Mouse (Mus musculus) megakaryocyte progenitor cell, adult 5-6 weeks (primary cell): ENCODE measurements around the gene Nmnat3. TPM values are rescaled to one million over a fixed set of nuclear protein-coding genes. Genes with fewer than 3 reads are reported as not detected.
A peak's percentile ranks its signal among the peaks of the same experiment; 100 is the strongest.

Experiments
- ATAC-seq: replicated peaks from 2 replicates; pipeline ENCODE4 v1.8.0; 2016; ENCODE audit warnings: mild to moderate bottlenecking, moderate TSS enrichment, inconsistent platforms; ENCODE audit not compliant: poor library complexity
- total RNA-seq, 2 experiments: library from RNA; stranded (forward) in 1 of 2; stranded (reverse) in 1 of 2; fragments of 157-497, 149-512 nt in 1 of 2; fragments of 200-1000 nt in 1 of 2; gene quantifications; 2 replicates each; pipeline versions ENCODE4 v1.2.3 to v1.2.4; 2015 to 2017

The Nmnat3 gene
- total RNA-seq, 2 experiments from 2014 or later = 16.2 to 22.5 TPM

DNA sequence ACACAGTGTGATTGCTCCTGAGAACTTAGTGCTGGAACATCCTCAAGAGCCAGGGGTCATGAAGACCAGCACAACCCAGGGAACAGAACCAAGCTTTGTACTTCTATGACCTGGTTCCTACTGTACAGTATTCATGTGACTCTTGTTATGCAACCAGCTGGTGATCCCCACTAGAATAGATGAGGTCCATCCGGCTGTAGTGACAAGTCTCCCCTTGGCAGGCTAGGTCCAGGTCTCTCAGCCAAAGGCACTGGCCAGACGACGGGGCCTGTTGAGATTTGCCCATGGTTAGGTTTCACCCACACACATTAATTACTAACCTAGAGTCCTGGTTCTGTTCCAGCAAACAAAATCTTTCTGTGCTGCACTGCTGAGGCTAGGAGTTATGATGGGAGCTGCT is 131.1 kb downstream of the Nmnat3 start:
- ATAC-seq = no peak

DNA sequence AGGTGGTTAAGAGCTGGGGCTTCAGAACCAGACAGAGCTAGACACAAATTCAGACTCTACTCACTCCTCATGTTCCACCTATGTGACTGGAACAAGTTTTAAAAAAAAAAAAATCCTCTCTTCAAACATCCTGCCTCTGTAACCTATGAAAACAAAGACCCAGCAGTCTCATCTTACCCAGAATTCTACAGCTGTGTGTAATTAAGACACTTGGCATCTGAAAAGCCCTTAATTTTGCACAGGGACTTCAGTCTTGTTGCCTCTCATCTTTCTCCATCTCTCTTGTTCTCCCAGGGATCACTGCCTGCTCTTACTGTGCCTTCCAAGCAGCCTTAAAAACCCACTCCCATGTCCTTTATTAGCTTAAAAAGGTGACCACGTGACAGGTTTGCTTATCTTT is 133.4 kb downstream of the Nmnat3 start:
- no peak for ATAC-seq

DNA sequence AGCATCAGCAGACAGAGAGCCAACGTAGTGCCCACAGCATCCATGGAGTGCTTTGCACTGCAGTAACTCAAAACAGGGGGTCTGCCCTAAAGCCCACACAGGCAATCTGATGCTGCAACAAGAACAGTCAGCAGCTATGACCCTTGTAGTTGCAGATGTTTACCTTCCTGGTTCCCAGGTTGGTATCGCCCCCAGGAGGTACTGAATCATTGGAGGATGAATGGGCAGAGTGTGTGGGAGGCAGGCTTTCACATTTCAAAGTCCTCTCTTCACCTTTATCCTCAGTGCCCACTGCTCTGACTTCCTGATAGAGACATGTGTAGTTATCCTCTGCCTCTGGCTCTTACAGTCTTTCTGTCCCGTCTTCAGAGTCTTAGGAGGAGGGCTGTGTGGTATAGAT is 134.7 kb downstream of the Nmnat3 start:
- ATAC-seq = no peak

GRCm38 (mm10) chr9:98422656-98423055 is 135.4 kb downstream of the Nmnat3 start, which contains the start of gene Rbp1:
Gene Rbp1 (plus strand): TSS chr9:98422961.
- ATAC-seq = no peak

DNA sequence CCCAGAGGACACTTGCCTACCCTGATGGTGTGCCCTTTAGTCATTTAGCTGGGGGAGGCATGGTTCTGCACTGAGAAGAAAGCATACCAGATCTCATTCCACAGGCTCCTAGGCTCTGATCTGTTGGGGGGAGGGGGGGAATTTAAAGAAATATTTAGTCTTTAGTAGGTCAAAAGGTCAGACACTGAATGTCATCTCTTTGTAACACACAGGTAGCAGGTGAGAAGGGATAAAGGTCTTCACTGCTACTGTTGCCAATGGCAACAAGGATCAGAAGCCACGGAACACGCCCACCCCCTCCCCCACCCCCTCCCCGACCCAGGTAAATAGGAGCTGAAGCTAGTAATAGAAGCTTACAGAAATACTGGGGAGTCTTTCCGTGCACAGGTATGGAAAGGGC is 136.5 kb downstream of the Nmnat3 start:
- no peak for ATAC-seq

DNA sequence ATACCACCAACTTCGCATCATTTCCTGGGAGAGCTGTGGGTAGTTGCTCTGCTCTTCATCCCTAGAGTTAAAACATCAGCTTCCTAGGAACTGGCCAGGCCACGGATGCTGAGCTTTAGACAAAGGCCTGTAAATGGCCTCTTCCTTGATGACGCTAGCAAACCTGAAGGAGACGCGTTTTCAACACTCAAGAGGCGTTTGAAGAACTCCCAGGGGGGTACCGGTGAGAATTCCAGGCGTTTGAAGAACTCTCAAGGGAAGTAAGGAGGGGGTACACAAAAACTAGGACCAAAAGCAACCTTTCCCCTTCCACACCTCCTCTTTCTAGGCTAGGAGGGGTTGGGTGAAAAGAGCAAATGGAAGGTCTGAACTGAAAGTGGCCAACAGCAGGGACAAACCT is 137.1 kb downstream of the Nmnat3 start:
- no peak for ATAC-seq

- ATAC-seq = peak; percentile 44
Measured at GRCm38 (mm10) chr9:98424725-98425210, 137.5 kb downstream of the Nmnat3 start.

- peak; percentile 24; the same call in 1 of the 2 replicates for ATAC-seq
Measured at GRCm38 (mm10) chr9:98425351-98425880, 138.2 kb downstream of the Nmnat3 start.

GRCm38 (mm10) chr9:98427906-98428517 is 140.8 kb downstream of the Nmnat3 start:
- no peak for ATAC-seq

DNA sequence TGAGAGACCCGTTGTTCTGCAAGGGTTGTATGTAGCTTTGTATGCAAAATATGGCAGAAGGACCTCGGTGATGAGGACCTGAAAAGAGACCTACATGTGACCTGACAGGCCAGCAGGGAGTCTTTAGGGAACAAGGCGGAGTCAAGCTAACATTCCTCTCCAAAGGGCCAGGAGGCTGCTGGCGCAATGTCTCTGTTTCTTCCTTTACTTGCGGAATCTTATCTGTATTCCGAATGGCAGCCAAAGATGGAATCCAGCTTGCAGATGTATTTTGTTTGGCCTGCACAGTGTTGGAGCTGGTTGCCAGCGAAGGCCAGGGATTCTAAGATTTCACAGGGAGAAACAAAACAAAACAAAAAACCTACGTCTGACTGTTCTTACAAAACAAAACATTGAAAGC is 141.5 kb downstream of the Nmnat3 start:
- ATAC-seq = no peak

DNA sequence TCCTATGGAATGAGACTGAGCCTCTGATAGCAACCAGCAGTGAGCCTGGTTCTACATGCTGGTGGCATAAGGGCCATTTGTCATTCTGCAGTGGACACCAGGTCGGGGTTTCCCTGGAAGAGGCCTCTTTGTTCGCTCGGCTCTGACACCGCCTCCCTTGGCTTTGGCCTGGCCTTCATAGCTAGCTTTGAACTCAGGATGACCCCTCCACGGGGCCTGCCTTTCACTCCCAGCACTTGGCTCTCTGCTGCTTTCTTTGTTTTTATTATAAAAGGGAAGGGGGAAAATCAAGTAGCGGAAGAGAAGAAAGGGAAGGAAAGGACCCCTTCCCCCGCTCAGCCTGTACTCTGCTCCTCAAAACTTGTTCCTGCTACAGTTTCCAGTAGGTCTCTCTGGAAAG is 142.6 kb downstream of the Nmnat3 start:
- no peak for ATAC-seq

DNA sequence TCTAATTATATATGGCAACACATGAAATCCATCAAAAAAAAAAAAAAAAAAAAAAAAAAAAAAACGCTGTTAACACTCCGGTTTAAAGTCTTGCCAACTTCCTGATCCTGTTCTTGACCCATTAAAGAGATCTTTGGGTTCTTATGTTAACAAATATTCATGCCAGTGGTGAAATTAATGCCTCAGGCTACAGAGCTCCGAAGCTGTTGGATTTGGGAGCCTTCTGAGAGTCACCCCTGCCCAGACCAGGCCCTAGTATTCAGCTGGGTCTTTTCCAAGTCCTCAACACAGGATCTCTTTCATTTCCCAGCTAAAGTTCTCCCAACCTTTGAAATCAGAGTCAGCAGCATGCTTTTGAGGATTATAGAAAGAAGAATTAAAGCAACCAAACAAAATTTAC is 143.3 kb downstream of the Nmnat3 start:
- no peak for ATAC-seq

DNA sequence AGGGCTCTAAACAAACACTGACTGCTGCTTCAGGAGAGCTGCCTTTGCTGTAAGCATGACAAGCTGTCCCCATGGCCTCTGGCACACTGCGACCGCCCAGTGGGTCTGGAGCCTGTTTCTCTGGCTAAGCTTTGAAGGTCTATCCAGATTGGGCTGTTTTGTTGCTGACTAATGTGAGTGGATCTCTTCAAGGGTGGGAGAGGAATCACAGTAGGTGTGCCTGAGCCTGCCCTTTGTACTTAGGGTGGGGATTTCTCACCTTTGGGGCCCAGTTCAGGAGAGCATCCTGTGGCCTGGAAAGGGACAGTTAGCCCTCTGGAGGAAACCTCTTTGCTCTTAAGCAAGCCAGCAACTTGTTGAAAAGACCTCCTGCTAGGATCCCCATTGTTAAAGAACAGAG is 145.8 kb downstream of the Nmnat3 start:
- ATAC-seq = no peak

- no peak for ATAC-seq
Measured at GRCm38 (mm10) chr9:98433956-98434588, 146.8 kb downstream of the Nmnat3 start.

GRCm38 (mm10) chr9:98437819-98438218 is 150.6 kb downstream of the Nmnat3 start:
- ATAC-seq = no peak

DNA sequence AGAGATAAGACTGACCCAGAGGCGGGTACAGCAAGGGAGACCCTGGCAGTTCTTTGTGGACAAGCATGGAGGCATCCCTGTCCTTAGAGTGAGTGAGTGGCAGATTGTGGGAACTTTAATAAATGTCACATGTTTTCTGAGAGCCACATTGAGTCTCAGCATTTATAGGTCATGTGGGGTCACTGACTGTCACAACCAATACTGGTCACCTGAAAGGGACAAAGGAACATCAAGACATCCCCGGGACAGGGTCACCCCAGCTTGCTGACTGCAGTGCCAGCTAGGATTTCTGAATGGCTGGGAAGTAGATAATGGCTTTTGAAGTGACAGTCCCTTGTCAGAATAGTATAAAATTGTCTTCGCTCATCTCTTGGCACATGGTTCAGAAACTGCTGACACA is 151.9 kb downstream of the Nmnat3 start:
- no peak for ATAC-seq

- ATAC-seq = peak; percentile 83
Measured at GRCm38 (mm10) chr9:98442638-98443037, 155.4 kb downstream of the Nmnat3 start.

DNA sequence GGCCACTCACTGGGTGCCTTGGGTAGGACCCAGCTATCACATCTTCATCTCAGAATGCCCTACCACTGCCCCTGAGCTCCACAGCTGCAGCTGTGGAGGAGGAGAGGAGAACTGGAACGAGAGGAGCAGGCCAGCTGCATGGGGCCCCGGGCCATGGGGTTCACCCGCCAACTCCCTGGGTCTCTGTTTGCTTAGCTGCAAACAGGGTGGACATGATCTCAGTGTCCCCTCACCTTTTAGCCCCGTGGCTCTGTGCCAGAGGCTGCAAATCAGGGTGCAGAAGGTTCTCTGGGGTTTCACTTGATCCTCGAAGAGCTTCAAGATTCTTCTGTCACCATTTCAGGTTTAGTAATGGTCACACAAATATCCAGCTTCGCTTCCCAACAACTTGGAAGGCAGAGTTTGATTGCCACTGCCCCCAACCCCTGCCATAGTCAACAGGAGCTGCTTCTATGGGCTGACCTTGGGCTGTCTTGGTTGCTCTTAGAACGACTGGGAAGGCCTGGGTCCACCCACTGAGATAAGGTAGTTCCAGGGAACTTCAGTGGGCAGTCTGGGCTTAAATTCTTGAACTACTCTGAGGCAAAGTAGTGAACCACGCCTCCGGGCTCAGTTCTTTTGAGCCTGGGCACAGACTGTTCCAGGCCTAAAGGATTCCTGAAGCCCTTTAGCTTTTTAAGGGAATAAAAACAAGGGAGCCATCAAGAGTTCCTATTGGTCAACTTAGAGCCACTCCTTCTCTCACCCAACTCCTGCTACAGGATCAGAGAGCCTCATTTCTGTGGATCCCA is 158.3 kb downstream of the Nmnat3 start:
- no peak for ATAC-seq

GRCm38 (mm10) chr9:98450976-98451375 is 163.7 kb downstream of the Nmnat3 start:
- no peak for ATAC-seq

DNA sequence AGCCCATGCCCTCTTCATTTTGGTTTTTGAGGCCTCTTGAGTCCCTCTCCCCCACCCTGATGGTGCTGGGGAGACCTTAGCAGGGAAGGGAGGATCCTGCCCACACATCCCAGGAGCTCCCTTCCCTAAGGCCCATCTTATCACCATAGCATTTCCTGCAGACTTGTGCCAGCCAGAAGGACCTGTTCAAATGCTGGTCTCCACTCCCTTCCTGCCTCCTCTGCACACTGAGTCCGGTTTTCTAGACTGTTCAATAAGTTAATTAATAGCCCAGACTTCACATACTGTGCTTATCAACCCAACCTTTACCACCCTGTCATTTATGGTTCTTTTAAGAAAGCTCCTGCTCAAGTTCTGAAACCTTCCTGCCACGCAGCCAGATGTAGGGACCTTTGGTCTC is 179.5 kb downstream of the Nmnat3 start:
- no peak for ATAC-seq
